Mouse (Mus musculus) heart, adult 2 months (tissue): Measurements from ENCODE around the gene Ypel3. TPM values are rescaled to one million over a fixed set of nuclear protein-coding genes. Genes with fewer than 3 reads are reported as not detected.

ENCODE experiments used
- DNase-seq, 2 experiments: peaks; one replicate each; pipeline ENCODE4 v3.0.0; 2021
- H3K27ac ChIP-seq: fragments of 200-600 bp; 2 replicates; pipeline ENCODE4 v1.8.1; 2022
- H3K27me3 ChIP-seq: fragments of 200-500 bp; 2 replicates; pipeline ENCODE4 v1.6.1; 2012; ENCODE audit warnings: mild to moderate bottlenecking, low read length, inconsistent platforms, mixed read lengths; ENCODE audit not compliant: control insufficient read depth, insufficient read depth
- H3K36me3 ChIP-seq: fragments of 200-500 bp; 2 replicates; pipeline ENCODE4 v1.6.1; 2012; ENCODE audit warnings: low read length, inconsistent platforms; ENCODE audit not compliant: control insufficient read depth, insufficient read depth
- H3K4me1 ChIP-seq: fragments of 200-500 bp; 2 replicates; pipeline ENCODE4 v1.6.1; 2011; ENCODE audit warnings: low read length; ENCODE audit not compliant: control insufficient read depth, insufficient read depth
- H3K4me3 ChIP-seq: fragments of 200-600 bp; 2 replicates; pipeline ENCODE4 v1.8.1; 2022
- H3K79me2 ChIP-seq: fragments of 200-500 bp; replicated peaks from 2 replicates; pipeline ENCODE4 v1.6.1; 2012; ENCODE audit warnings: mild to moderate bottlenecking, inconsistent platforms, low read length, moderate library complexity, mixed read lengths; ENCODE audit not compliant: control insufficient read depth, insufficient read depth
- H3K9ac ChIP-seq: fragments of 200-500 bp; 2 replicates; pipeline ENCODE4 v1.6.1; 2012; ENCODE audit warnings: low read depth, mild to moderate bottlenecking, control low read depth, inconsistent platforms, low read length, mixed read lengths
- CTCF ChIP-seq: fragments of 200-600 bp; IDR thresholded peaks from 2 replicates; pipeline ENCODE4 v1.8.1; 2022; ENCODE audit warnings: antibody characterized with exemption, mild to moderate bottlenecking, moderate library complexity
- EP300 ChIP-seq: fragments of 200-500 bp; IDR thresholded peaks from 2 replicates; pipeline ENCODE4 v1.6.1; 2011; ENCODE audit warnings: low read depth, low read length, control low read depth; ENCODE audit not compliant: insufficient read depth
- POLR2A ChIP-seq: fragments of 200-500 bp; IDR thresholded peaks from 2 replicates; pipeline ENCODE4 v1.6.1; 2011; ENCODE audit warnings: mild to moderate bottlenecking, low read depth, low read length, control low read depth; ENCODE audit not compliant: insufficient read depth
- whole genome bisulfite sequencing: fragments of 180-500 bp; shearing (Covaris S2); methylation state at CpG from one replicate; pipeline ENCODE4 v1.1.7; 2018; 5-methylcytosine and 5-hydroxymethylcytosine counted together
- intact Hi-C: fragments of 180-260 bp; cut with DNase I; formaldehyde crosslinking; loops from one replicate; pipeline ENCODE4 v1.15.1; 2025
- polyA plus RNA-seq: library from polyadenylated mRNA; depleted of rRNA; stranded (reverse); fragments of >200 nt; gene quantifications from 2 replicates; pipeline ENCODE4 v1.2.3, GENCODE M21; 2012
- total RNA-seq, 2 experiments: library from RNA; stranded (reverse); gene quantifications; 2 replicates each; pipeline ENCODE4 v1.2.3; 2021

Ypel3 gene
- total and polyA plus RNA-seq, 3 experiments = 60.2 to 144 (median 89.9) TPM

GRCm38 (mm10) chr7:126800269-126801056, 23.7 kb downstream of the Ypel3 start:
- Histone ChIP-seq H3K9ac (peak overlapping the region; percentile 87), H3K27me3 (no peaks in the 10 kb centered on the region), H3K36me3 (peaks cover 7% of the 10 kb centered on the region), H3K4me1 (peaks cover 5% of the 10 kb centered on the region), H3K4me3 (peak overlapping the region; percentile 76), H3K27ac (peak overlapping the region; percentile 100), H3K79me2 (no peaks in the 10 kb centered on the region)
- intact Hi-C loops = no loop called here
- DNase-seq = no peak
- 59% methylated on average over 5 of the region's 5 CpGs for WGBS
- 0 out of 2 replicates have a peak, but pooled peaks have one; percentile 4 for TF ChIP-seq CTCF
- no peak for TF ChIP-seq EP300

GRCm38 (mm10) chr7:126801057-126801422, 24.3 kb downstream of the Ypel3 start:
- Histone ChIP-seq H3K9ac (no peak overlapping the region), H3K27ac (peak overlapping the region; percentile 100), H3K4me3 (no peak overlapping the region), H3K36me3 (peaks cover 7% of the 10 kb centered on the region), H3K79me2 (no peaks in the 10 kb centered on the region), H3K27me3 (no peaks in the 10 kb centered on the region), H3K4me1 (peaks cover 5% of the 10 kb centered on the region)
- intact Hi-C loops = no loop called here
- no peak for DNase-seq
- 90% methylated on average over 16 of the region's 16 CpGs for WGBS
- TF ChIP-seq EP300 = no peak
- no peak for TF ChIP-seq POLR2A
- TF ChIP-seq CTCF = no peak

- no peak overlapping the region for H3K27ac ChIP-seq
- no peak for DNase-seq
- H3K4me3 ChIP-seq = no peak overlapping the region
- no peak overlapping the region for H3K9ac ChIP-seq
- no peaks in the 10 kb centered on the region for H3K27me3 ChIP-seq
- H3K4me1 ChIP-seq = peaks cover 4% of the 10 kb centered on the region
- intact Hi-C loops = no loop called here
- TF ChIP-seq POLR2A (no peak), EP300 (no peak), CTCF (no peak)
- H3K36me3 ChIP-seq = no peaks in the 10 kb centered on the region
- 80% methylated on average over 11 of the region's 11 CpGs for WGBS
- no peaks in the 10 kb centered on the region for H3K79me2 ChIP-seq
These were observed 25.6 kb downstream of the Ypel3 start for GRCm38 (mm10) chr7:126802134-126802889.

- H3K9ac ChIP-seq = no peak overlapping the region
- no peaks in the 10 kb centered on the region for H3K36me3 ChIP-seq
- H3K4me1 ChIP-seq = peaks cover 4% of the 10 kb centered on the region
- no peaks in the 10 kb centered on the region for H3K27me3 ChIP-seq
- intact Hi-C loops = no loop called here
- no peak overlapping the region for H3K27ac ChIP-seq
- DNase-seq = no peak
- TF ChIP-seq EP300 = no peak
- no peak for TF ChIP-seq POLR2A
- no peak for TF ChIP-seq CTCF
- no peaks in the 10 kb centered on the region for H3K79me2 ChIP-seq
- WGBS = 87% methylated on average over 6 of the region's 6 CpGs
- H3K4me3 ChIP-seq = no peak overlapping the region
These were observed 26.4 kb downstream of the Ypel3 start for GRCm38 (mm10) chr7:126803181-126803580.

GRCm38 (mm10) chr7:126803751-126804150, 27.0 kb downstream of the Ypel3 start:
- intact Hi-C loops = no loop called here
- Histone ChIP-seq H3K27ac (no peak overlapping the region), H3K27me3 (no peaks in the 10 kb centered on the region), H3K4me3 (no peak overlapping the region), H3K36me3 (no peaks in the 10 kb centered on the region), H3K79me2 (no peaks in the 10 kb centered on the region), H3K9ac (no peak overlapping the region), H3K4me1 (peaks cover 4% of the 10 kb centered on the region)
- TF ChIP-seq POLR2A = no peak
- TF ChIP-seq CTCF = no peak
- no peak for DNase-seq

GRCm38 (mm10) chr7:126806956-126807355, 30.2 kb downstream of the Ypel3 start:
- H3K9ac ChIP-seq = no peak overlapping the region
- H3K27ac ChIP-seq = no peak overlapping the region
- peaks cover 1% of the 10 kb centered on the region; the same call in 1 of the 2 replicates for H3K4me1 ChIP-seq
- 62% methylated on average over 6 of the region's 6 CpGs for WGBS
- no peak for TF ChIP-seq EP300
- no peak for TF ChIP-seq POLR2A
- TF ChIP-seq CTCF = no peak
- H3K27me3 ChIP-seq = no peaks in the 10 kb centered on the region
- no peaks in the 10 kb centered on the region for H3K79me2 ChIP-seq
- no peak for DNase-seq
- no peaks in the 10 kb centered on the region for H3K36me3 ChIP-seq
- no peak overlapping the region for H3K4me3 ChIP-seq
- intact Hi-C loops = no loop called here
